Mouse (Mus musculus): ENCODE measurements around the gene Rbp3. TPM values are rescaled to one million over a fixed set of nuclear protein-coding genes. Genes with fewer than 3 reads are reported as not detected.
A peak's percentile ranks its signal among the peaks of the same experiment; 100 is the strongest.

The Rbp3 gene
- not detected in 2 replicates for polyA plus RNA-seq (2012; rRNA removed)

DNA sequence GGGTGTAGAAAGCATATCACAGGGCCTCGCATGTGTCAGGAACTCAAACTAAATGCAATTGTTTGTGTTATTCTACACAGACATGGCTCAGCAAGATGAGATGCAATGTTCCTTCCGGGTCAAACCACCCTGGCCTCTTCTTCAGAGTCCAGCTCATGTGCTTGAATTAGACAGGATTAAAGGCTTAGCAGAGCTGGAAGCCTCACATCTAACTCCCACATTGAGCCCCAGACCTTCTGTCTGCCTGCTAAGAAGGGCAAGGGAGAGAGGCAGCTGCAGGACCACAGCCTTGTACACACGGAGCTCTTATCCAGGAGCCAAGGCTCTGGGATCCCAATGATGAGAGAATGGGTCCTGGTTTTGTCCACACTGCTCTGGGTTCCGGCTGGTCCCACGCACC, at the start of gene Rbp3:
Rbp3 (plus strand) TSS at position 243 of the 400 bp plus-strand sequence.
- Histone ChIP-seq H3K4me1 (ENCODE audit: control insufficient read depth, insufficient read depth, low read length) (no peaks in the 10 kb centered on the region), H3K4me3 (ENCODE audit: insufficient read depth, low read length) (no peak within 1 kb of the TSS), H3K27ac (ENCODE audit: insufficient read depth, low read length) (no peak within 1 kb of the TSS)
- TF ChIP-seq POLR2A (IDR thresholded peaks at IDR 0.05; ENCODE audit: extremely low read depth, insufficient read depth, low read length) (no peak), CTCF (IDR thresholded peaks at IDR 0.05; ENCODE audit: extremely low read depth, insufficient read depth, low read length) (no peak)

DNA sequence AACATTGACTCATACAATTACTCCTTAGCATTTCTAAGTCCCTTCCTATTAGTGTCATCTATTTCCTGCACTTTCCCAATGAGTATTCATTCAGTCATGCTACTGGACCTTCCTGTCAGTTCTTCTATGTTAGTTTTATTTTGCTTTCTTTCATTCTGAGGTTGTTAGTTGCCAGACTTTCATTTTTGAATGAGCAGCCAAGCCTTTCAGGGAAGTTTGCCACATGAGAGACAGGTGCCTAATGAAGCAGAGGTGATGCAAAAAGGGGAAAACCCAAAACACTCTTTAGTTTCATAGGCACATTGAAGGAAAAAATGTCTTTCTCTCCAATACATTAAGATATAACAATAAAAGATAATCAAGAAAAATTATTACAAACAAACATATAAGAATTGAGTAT, 49.0 kb upstream of the Rbp3 start:
- no peaks in the 10 kb centered on the region for H3K4me1 ChIP-seq (ENCODE audit: control insufficient read depth, insufficient read depth, low read length)
- no peak overlapping the region for H3K27ac ChIP-seq (ENCODE audit: insufficient read depth, low read length)
- TF ChIP-seq CTCF (IDR thresholded peaks at IDR 0.05; ENCODE audit: extremely low read depth, insufficient read depth, low read length) (no peak), POLR2A (IDR thresholded peaks at IDR 0.05; ENCODE audit: extremely low read depth, insufficient read depth, low read length) (no peak)
- H3K4me3 ChIP-seq (ENCODE audit: insufficient read depth, low read length): no peak overlapping the region

DNA sequence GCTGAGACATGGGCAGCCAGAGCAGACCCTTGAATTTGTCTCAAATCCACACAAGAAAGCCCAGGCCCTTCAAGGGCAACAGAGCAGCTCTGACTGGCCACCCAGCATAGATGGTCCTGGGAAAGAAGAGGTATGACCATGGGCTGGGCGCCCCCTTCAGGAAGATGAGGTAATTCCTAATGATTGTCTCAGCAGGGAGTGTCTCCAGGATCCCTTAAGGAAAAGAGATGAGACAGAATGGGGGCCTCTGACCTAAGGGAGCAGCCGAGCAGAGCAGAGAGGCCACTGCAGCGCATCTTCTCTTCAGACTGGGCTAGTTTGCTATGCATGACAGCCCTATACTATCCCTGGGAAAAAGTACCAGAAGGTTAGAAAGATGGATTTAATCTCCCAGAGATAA, 40.1 kb upstream of the Rbp3 start:
- Histone ChIP-seq H3K4me3 (ENCODE audit: insufficient read depth, low read length) (no peak overlapping the region), H3K4me1 (ENCODE audit: control insufficient read depth, insufficient read depth, low read length) (no peaks in the 10 kb centered on the region), H3K27ac (ENCODE audit: insufficient read depth, low read length) (no peak overlapping the region)
- TF ChIP-seq CTCF (IDR thresholded peaks at IDR 0.05; ENCODE audit: extremely low read depth, insufficient read depth, low read length): peak; percentile 51
- no peak for TF ChIP-seq POLR2A (IDR thresholded peaks at IDR 0.05; ENCODE audit: extremely low read depth, insufficient read depth, low read length)

DNA sequence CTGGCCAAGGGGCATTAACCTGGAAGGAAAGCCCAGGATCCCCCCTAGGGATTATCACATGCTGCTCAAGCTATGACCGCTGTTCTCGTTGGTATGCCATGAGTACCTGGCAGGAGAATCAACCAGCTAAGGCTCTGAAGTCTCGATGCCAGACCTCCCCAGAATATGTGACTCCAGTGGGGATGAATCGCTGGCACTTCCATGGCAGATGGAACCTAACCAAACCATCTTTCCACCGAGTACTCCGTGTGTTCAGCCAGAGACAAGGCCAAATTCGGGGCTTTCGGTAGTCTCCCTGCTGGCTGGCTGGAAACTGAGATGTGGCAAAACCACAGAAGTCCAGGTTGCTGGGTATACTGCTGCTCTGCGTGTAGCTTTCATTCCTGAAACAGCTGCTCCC, 39.6 kb upstream of the Rbp3 start:
- TF ChIP-seq POLR2A (IDR thresholded peaks at IDR 0.05; ENCODE audit: extremely low read depth, insufficient read depth, low read length) (no peak), CTCF (IDR thresholded peaks at IDR 0.05; ENCODE audit: extremely low read depth, insufficient read depth, low read length) (no peak)
- Histone ChIP-seq H3K4me3 (ENCODE audit: insufficient read depth, low read length) (no peak overlapping the region), H3K4me1 (ENCODE audit: control insufficient read depth, insufficient read depth, low read length) (no peaks in the 10 kb centered on the region), H3K27ac (ENCODE audit: insufficient read depth, low read length) (no peak overlapping the region)

DNA sequence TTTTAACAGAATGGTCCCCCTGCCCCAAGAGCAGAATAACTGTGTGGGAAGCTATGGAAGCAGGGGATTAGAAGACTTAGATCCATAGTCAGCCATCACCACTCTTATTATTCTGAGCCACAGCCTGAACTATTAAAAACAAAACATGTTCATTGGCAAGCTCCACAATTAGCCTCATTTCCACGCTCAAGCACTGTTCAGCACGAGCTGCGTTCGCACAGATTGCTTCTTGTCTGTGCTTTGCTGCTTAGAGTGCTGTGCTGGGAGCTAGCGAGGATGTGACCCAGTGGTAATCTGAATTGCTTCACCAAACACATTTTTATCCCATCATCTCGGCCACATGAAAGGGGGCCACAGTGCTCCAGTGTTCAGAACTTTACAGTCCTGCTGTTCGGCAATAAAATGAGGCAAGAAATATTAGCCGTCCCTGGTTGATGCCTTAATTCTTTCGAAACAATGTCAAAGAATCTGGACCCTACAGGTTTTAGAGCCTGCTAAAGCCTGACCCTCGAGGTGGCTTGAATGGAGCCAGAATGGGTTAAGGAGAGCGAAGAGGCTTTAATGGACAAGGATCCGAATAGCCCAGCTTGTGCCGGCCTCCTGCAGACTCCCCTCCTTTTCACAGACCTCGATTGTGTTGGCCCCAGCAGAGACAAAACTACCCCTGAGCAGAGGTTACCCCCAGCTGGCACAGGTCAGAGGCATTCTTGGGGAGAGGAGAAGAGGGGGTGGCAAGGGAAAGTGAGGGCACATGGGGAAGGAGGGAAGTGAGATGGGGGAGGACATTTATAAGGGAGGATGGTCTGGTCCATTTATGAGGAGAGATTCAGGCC, 32.9 kb upstream of the Rbp3 start:
- H3K27ac ChIP-seq (ENCODE audit: insufficient read depth, low read length): no peak overlapping the region

DNA sequence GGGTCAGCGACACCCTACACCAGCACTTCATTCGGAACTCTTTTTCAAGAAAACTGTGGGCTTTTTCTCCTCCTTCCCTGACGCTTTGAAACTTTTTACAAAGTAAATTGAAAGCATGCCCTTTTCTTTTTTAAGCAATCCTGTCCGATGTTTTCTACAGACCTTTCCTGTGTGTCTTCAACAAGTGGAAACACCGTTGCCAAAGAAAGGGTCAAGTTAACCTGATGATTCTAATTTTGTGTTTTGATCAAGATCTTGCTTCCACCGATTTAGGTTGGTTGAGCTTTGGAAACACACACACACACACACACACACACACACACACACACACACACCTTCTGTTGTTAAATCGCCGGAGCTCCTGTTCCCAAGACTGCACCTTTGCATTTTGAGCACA, 31.0 kb upstream of the Rbp3 start:
- Histone ChIP-seq H3K4me1 (ENCODE audit: control insufficient read depth, insufficient read depth, low read length) (0 out of 2 replicates have a peak, but pooled peaks cover 1% of the 10 kb centered on the region), H3K27ac (ENCODE audit: insufficient read depth, low read length) (no peak overlapping the region), H3K4me3 (ENCODE audit: insufficient read depth, low read length) (peak overlapping the region; percentile 35; the same call in 1 of the 2 replicates)
- TF ChIP-seq CTCF (IDR thresholded peaks at IDR 0.05; ENCODE audit: extremely low read depth, insufficient read depth, low read length): no peak
- TF ChIP-seq POLR2A (IDR thresholded peaks at IDR 0.05; ENCODE audit: extremely low read depth, insufficient read depth, low read length): no peak

More for the DNA sequence above, 32.9 kb upstream of the Rbp3 start:
- 0 out of 2 replicates have a peak, but pooled peaks cover 1% of the 10 kb centered on the region for H3K4me1 ChIP-seq (ENCODE audit: control insufficient read depth, insufficient read depth, low read length)
- H3K4me3 ChIP-seq (ENCODE audit: insufficient read depth, low read length): no peak overlapping the region
- TF ChIP-seq POLR2A (IDR thresholded peaks at IDR 0.05; ENCODE audit: extremely low read depth, insufficient read depth, low read length): no peak
- TF ChIP-seq CTCF (IDR thresholded peaks at IDR 0.05; ENCODE audit: extremely low read depth, insufficient read depth, low read length): no peak

DNA sequence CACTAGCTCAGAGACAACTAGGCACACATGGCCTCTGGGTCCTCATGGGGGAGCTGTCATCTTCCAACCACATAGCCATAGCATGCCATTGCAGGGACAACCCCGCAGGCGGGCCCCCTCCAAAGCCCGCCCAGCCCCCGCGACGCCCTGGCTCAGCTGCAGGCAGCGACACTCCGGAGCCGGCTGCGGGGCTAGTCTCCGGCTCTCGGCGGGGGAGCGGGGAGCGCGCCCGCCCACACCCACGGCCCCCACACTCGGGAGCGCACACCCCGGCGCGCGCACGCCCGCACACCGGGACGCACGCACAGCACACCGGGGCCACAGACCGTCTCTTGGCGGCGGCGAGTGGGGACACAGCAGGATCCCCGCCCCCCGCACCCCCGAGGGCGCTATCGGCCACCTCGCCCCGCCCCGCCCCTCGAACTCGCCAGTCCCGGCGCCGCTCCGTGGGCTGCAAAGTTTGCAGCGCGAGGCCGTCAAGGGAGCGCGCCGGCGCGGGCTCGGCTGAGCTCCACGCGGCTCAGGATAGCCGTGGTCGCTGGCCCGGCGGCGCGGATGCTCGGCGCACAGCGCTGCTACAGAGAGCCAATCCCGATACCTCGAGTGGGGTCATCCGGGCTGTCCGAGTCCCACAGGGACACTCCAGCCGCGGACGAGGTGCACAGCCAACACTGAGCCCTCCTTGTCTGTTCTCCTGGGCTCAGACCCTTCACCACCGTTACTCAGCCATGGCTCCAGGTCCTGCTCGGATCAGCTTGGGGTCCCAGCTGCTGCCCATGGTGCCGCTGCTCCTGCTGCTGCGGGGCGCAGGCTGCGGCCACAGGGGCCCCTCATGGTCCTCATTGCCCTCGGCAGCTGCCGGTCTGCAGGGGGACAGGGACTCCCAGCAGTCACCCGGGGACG, 30.4 kb upstream of the Rbp3 start, which contains the start of gene Gdf10:
Gdf10 (plus strand) TSS at position 420 of the 903 bp plus-strand sequence.
- Histone ChIP-seq H3K27ac (ENCODE audit: insufficient read depth, low read length) (no peak within 1 kb of the TSS), H3K4me3 (ENCODE audit: insufficient read depth, low read length) (peak within 1 kb of the TSS; percentile 35), H3K4me1 (ENCODE audit: control insufficient read depth, insufficient read depth, low read length) (0 out of 2 replicates have a peak, but pooled peaks cover 1% of the 10 kb centered on the region)
- TF ChIP-seq CTCF (IDR thresholded peaks at IDR 0.05; ENCODE audit: extremely low read depth, insufficient read depth, low read length) (no peak), POLR2A (IDR thresholded peaks at IDR 0.05; ENCODE audit: extremely low read depth, insufficient read depth, low read length) (no peak)

DNA sequence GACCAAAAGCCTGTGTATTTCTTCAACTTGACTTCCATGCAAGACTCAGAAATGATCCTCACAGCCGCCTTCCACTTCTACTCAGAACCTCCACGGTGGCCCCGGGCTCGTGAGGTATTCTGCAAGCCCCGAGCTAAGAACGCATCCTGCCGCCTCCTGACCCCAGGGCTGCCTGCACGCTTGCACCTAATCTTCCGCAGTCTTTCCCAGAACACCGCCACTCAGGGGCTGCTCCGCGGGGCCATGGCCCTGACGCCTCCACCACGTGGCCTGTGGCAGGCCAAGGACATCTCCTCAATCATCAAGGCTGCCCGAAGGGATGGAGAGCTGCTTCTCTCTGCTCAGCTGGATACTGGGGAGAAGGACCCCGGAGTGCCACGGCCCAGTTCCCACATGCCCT, 21.9 kb upstream of the Rbp3 start:
- H3K4me3 ChIP-seq (ENCODE audit: insufficient read depth, low read length): no peak overlapping the region
- H3K4me1 ChIP-seq (ENCODE audit: control insufficient read depth, insufficient read depth, low read length): no peaks in the 10 kb centered on the region
- no peak overlapping the region for H3K27ac ChIP-seq (ENCODE audit: insufficient read depth, low read length)
- TF ChIP-seq POLR2A (IDR thresholded peaks at IDR 0.05; ENCODE audit: extremely low read depth, insufficient read depth, low read length) (no peak), CTCF (IDR thresholded peaks at IDR 0.05; ENCODE audit: extremely low read depth, insufficient read depth, low read length) (no peak)

DNA sequence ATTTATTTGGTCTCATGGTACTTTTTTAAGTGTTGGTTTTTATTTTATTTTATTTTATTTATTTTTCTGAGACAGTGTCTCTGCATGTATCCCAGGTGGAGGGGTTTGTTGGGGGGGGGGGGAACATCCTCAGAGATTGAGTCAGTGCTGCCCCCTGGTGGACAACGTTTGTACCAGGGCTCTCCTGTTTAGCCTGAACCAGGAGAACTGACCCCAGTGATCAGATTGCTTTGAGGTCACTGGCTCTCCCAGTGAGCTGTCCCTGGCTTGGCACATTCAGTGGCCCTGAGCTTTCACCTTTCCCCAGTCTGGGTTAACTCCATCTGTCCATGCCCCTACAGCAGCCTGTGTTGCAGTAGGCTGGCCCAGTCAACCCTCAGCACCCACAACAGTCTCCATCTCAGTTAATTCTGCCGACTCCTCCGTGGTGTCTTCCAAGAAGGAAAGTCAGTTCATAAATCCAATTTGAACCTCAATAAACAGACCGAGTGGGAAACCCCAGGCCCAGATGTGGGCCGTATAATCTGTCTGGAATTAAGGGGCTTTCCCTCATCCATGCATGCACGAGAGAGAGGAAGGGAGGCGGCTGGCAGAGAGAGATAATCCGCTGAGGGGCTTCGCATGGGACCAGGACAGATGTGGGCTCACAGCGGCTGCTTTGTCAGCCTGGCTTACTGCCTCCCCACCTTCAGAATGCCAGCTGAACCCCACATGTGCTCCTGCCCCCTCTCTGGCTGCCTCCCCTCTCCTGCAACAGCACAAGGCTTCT, 20.7 kb upstream of the Rbp3 start:
- H3K4me1 ChIP-seq (ENCODE audit: control insufficient read depth, insufficient read depth, low read length): no peaks in the 10 kb centered on the region
- no peak overlapping the region for H3K27ac ChIP-seq (ENCODE audit: insufficient read depth, low read length)
- H3K4me3 ChIP-seq (ENCODE audit: insufficient read depth, low read length): no peak overlapping the region
- TF ChIP-seq POLR2A (IDR thresholded peaks at IDR 0.05; ENCODE audit: extremely low read depth, insufficient read depth, low read length) (no peak), CTCF (IDR thresholded peaks at IDR 0.05; ENCODE audit: extremely low read depth, insufficient read depth, low read length) (peak; percentile 41)

All from cortical plate, adult 2 months (tissue).